Mouse (Mus musculus): ENCODE data around the gene Mmel1. TPM values are rescaled to one million over a fixed set of nuclear protein-coding genes. Genes with fewer than 3 reads are reported as not detected.

Gene Mmel1
- polyA plus RNA-seq, 1 experiment = not detected

- Histone ChIP-seq H3K4me1 (ENCODE audit: control insufficient read depth, insufficient read depth, insufficient read length, low read length) (no peaks in the 10 kb centered on the region), H3K27ac (replicated peaks; ENCODE audit: low read depth, low read length) (peak overlapping the region; percentile 4; the same call in 1 of the 2 replicates), H3K4me3 (ENCODE audit: insufficient read depth, low read depth, low read length) (no peak overlapping the region)
Measured at GRCm38 (mm10) chr4:154910606-154911522, 41.5 kb downstream of the Mmel1 start.

GRCm38 (mm10) chr4:154911644-154912043 is 42.3 kb downstream of the Mmel1 start:
- H3K4me1 ChIP-seq (ENCODE audit: control insufficient read depth, insufficient read depth, insufficient read length, low read length) = no peaks in the 10 kb centered on the region
- H3K4me3 ChIP-seq (ENCODE audit: insufficient read depth, low read depth, low read length) = no peak overlapping the region
- H3K27ac ChIP-seq (replicated peaks; ENCODE audit: low read depth, low read length) = no peak overlapping the region

GRCm38 (mm10) chr4:154913845-154914244 is 44.5 kb downstream of the Mmel1 start:
- Histone ChIP-seq H3K27ac (replicated peaks; ENCODE audit: low read depth, low read length) (no peak overlapping the region), H3K4me3 (ENCODE audit: insufficient read depth, low read depth, low read length) (no peak overlapping the region), H3K4me1 (ENCODE audit: control insufficient read depth, insufficient read depth, insufficient read length, low read length) (no peaks in the 10 kb centered on the region)

GRCm38 (mm10) chr4:154914252-154914651 is 44.9 kb downstream of the Mmel1 start:
- H3K4me1 ChIP-seq (ENCODE audit: control insufficient read depth, insufficient read depth, insufficient read length, low read length) = no peaks in the 10 kb centered on the region
- no peak overlapping the region for H3K27ac ChIP-seq (replicated peaks; ENCODE audit: low read depth, low read length)
- H3K4me3 ChIP-seq (ENCODE audit: insufficient read depth, low read depth, low read length) = no peak overlapping the region

GRCm38 (mm10) chr4:154914707-154915106 is 45.3 kb downstream of the Mmel1 start:
- Histone ChIP-seq H3K27ac (replicated peaks; ENCODE audit: low read depth, low read length) (no peak overlapping the region), H3K4me1 (ENCODE audit: control insufficient read depth, insufficient read depth, insufficient read length, low read length) (no peaks in the 10 kb centered on the region), H3K4me3 (ENCODE audit: insufficient read depth, low read depth, low read length) (no peak overlapping the region)

GRCm38 (mm10) chr4:154915286-154915685 is 45.9 kb downstream of the Mmel1 start:
- Histone ChIP-seq H3K27ac (replicated peaks; ENCODE audit: low read depth, low read length) (no peak overlapping the region), H3K4me3 (ENCODE audit: insufficient read depth, low read depth, low read length) (no peak overlapping the region), H3K4me1 (ENCODE audit: control insufficient read depth, insufficient read depth, insufficient read length, low read length) (no peaks in the 10 kb centered on the region)

- H3K4me1 ChIP-seq (ENCODE audit: control insufficient read depth, insufficient read depth, insufficient read length, low read length) = no peaks in the 10 kb centered on the region
- H3K27ac ChIP-seq (replicated peaks; ENCODE audit: low read depth, low read length) = no peak overlapping the region
- no peak overlapping the region for H3K4me3 ChIP-seq (ENCODE audit: insufficient read depth, low read depth, low read length)
Measured at GRCm38 (mm10) chr4:154916662-154917061, 47.3 kb downstream of the Mmel1 start.

- no peak overlapping the region for H3K4me3 ChIP-seq (ENCODE audit: insufficient read depth, low read depth, low read length)
- H3K4me1 ChIP-seq (ENCODE audit: control insufficient read depth, insufficient read depth, insufficient read length, low read length) = no peaks in the 10 kb centered on the region
- no peak overlapping the region for H3K27ac ChIP-seq (replicated peaks; ENCODE audit: low read depth, low read length)
Measured at GRCm38 (mm10) chr4:154922291-154922690, 52.9 kb downstream of the Mmel1 start.

- no peak overlapping the region for H3K4me3 ChIP-seq (ENCODE audit: insufficient read depth, low read depth, low read length)
- no peak overlapping the region for H3K27ac ChIP-seq (replicated peaks; ENCODE audit: low read depth, low read length)
Measured at GRCm38 (mm10) chr4:154922931-154923330, 53.5 kb downstream of the Mmel1 start.

GRCm38 (mm10) chr4:154925413-154925812 is 56.0 kb downstream of the Mmel1 start:
- Histone ChIP-seq H3K27ac (replicated peaks; ENCODE audit: low read depth, low read length) (no peak overlapping the region), H3K4me1 (ENCODE audit: control insufficient read depth, insufficient read depth, insufficient read length, low read length) (peaks cover 11% of the 10 kb centered on the region), H3K4me3 (ENCODE audit: insufficient read depth, low read depth, low read length) (no peak overlapping the region)

More at GRCm38 (mm10) chr4:154922931-154923330, 53.5 kb downstream of the Mmel1 start:
- no peaks in the 10 kb centered on the region for H3K4me1 ChIP-seq (ENCODE audit: control insufficient read depth, insufficient read depth, insufficient read length, low read length)

- Histone ChIP-seq H3K4me3 (ENCODE audit: insufficient read depth, low read depth, low read length) (peak overlapping the region; percentile 81), H3K4me1 (ENCODE audit: control insufficient read depth, insufficient read depth, insufficient read length, low read length) (peaks cover 11% of the 10 kb centered on the region), H3K27ac (replicated peaks; ENCODE audit: low read depth, low read length) (peak overlapping the region; percentile 96)
Measured at GRCm38 (mm10) chr4:154926969-154927898, 57.8 kb downstream of the Mmel1 start.

GRCm38 (mm10) chr4:154927899-154928337 is 58.5 kb downstream of the Mmel1 start:
- peak overlapping the region; percentile 96 for H3K27ac ChIP-seq (replicated peaks; ENCODE audit: low read depth, low read length)
- H3K4me1 ChIP-seq (ENCODE audit: control insufficient read depth, insufficient read depth, insufficient read length, low read length) = peaks cover 11% of the 10 kb centered on the region
- H3K4me3 ChIP-seq (ENCODE audit: insufficient read depth, low read depth, low read length) = peak overlapping the region; percentile 81

- peak within 1 kb of the TSS; percentile 81 for H3K4me3 ChIP-seq (ENCODE audit: insufficient read depth, low read depth, low read length)
- H3K4me1 ChIP-seq (ENCODE audit: control insufficient read depth, insufficient read depth, insufficient read length, low read length) = peaks cover 11% of the 10 kb centered on the region
- H3K27ac ChIP-seq (replicated peaks; ENCODE audit: low read depth, low read length) = peak within 1 kb of the TSS; percentile 96
Measured at GRCm38 (mm10) chr4:154928395-154929087, 59.2 kb downstream of the Mmel1 start, which contains the start of gene Tnfrsf14. Tnfrsf14 (minus strand) TSS chr4:154928563.

- H3K27ac ChIP-seq (replicated peaks; ENCODE audit: low read depth, low read length) = peak overlapping the region; percentile 96
- H3K4me3 ChIP-seq (ENCODE audit: insufficient read depth, low read depth, low read length) = peak overlapping the region; percentile 13; the same call in 1 of the 2 replicates
- peaks cover 16% of the 10 kb centered on the region for H3K4me1 ChIP-seq (ENCODE audit: control insufficient read depth, insufficient read depth, insufficient read length, low read length)
Measured at GRCm38 (mm10) chr4:154929088-154929660, 59.8 kb downstream of the Mmel1 start.

All from brown adipose tissue, adult 24 weeks (tissue).